13 mouse cellular contexts compared by ENCODE assay signal in genomic region chr1:38384457-38385121, GRCm38 (mm10).
DNase-seq lines count a peak whose midpoint lies in the region; ATAC-seq lines count a peak whose summit lies in the region.
"Had no signal": no experiment of that assay in that cellular context is flagged by ENCODE, and none has a peak within 500 bp of the region (broad histone marks: within the 10 kb centered on the region; RNA-seq: fewer than 3 reads in every experiment).

No protein-coding gene starts in this region.

- H3K9ac ChIP-seq in kidney, embryonic 16.5 days (replicated peaks; ENCODE audit: low read length), result no peak overlapping the region
- H3K9ac ChIP-seq in kidney, embryonic 14.5 days (ENCODE audit: low read depth, low read length), result no peak overlapping the region
- no peak overlapping the region for H3K9ac ChIP-seq in hindbrain, embryonic 11.5 days (ENCODE audit: low read depth, low read length)
- H3K9ac ChIP-seq in midbrain, embryonic 13.5 days (replicated peaks), result no peak overlapping the region
- H3K9ac ChIP-seq: liver, embryonic 14.5 days had no signal

- H3K4me3 ChIP-seq in kidney, embryonic 16.5 days (ENCODE audit: low read length), result no peak overlapping the region
- no peak overlapping the region for H3K4me3 ChIP-seq in kidney, embryonic 14.5 days (ENCODE audit: low read length)
- no peak overlapping the region for H3K4me3 ChIP-seq in hindbrain, embryonic 11.5 days (ENCODE audit: low read depth, low read length)
- no peak overlapping the region for H3K4me3 ChIP-seq in midbrain, embryonic 13.5 days (replicated peaks)

- H3K4me1 ChIP-seq in kidney, embryonic 16.5 days (ENCODE audit: insufficient read depth, low read length), result peaks cover 15% of the 10 kb centered on the region
- H3K4me1 ChIP-seq in kidney, embryonic 14.5 days (ENCODE audit: control insufficient read depth, insufficient read depth, low read length), result no peaks in the 10 kb centered on the region
- H3K4me1 ChIP-seq in hindbrain, embryonic 11.5 days (replicated peaks; ENCODE audit: control insufficient read depth, insufficient read depth, low read length), result no peaks in the 10 kb centered on the region
- peaks cover 33% of the 10 kb centered on the region for H3K4me1 ChIP-seq in midbrain, embryonic 13.5 days (replicated peaks)

- peaks cover 5% of the 10 kb centered on the region; the same call in 1 of the 2 replicates for H3K9me3 ChIP-seq in kidney, embryonic 16.5 days (ENCODE audit: low read length)
- H3K9me3 ChIP-seq in kidney, embryonic 14.5 days (ENCODE audit: control insufficient read depth, low read length), result peaks cover 4% of the 10 kb centered on the region; the same call in 1 of the 2 replicates
- peaks cover 2% of the 10 kb centered on the region; the same call in 1 of the 2 replicates for H3K9me3 ChIP-seq in hindbrain, embryonic 11.5 days (ENCODE audit: control insufficient read depth, low read length)
- no peaks in the 10 kb centered on the region for H3K9me3 ChIP-seq in midbrain, embryonic 13.5 days

- no peak overlapping the region for H3K27ac ChIP-seq in kidney, embryonic 16.5 days (ENCODE audit: low read length)
- H3K27ac ChIP-seq in kidney, embryonic 14.5 days (ENCODE audit: low read depth, low read length), result no peak overlapping the region
- H3K27ac ChIP-seq in hindbrain, embryonic 11.5 days (ENCODE audit: low read depth, low read length), result 0 out of 2 replicates have a peak overlapping the region, but pooled peaks have one; percentile 39
- 0 out of 2 replicates have a peak overlapping the region, but pooled peaks have one; percentile 5 for H3K27ac ChIP-seq in midbrain, embryonic 13.5 days
- H3K27ac ChIP-seq: liver, embryonic 14.5 days had no signal

- peak; percentile 48 for DNase-seq in Muller cell, postnatal 12 days (ENCODE audit: inconsistent ontology term)
- no peak for DNase-seq in hindbrain, embryonic 11.5 days (ENCODE audit: low spot score)
- no peak for DNase-seq in embryo, embryonic 11 days
- no peak for DNase-seq in ovary, postnatal 14 days (ENCODE audit: low spot score)
- DNase-seq in cerebellum, adult 11 months, result no peak
- DNase-seq: adrenal gland, postnatal 25 days; heart, adult 11 months; kidney, postnatal 4 days had no signal

- WGBS in kidney, embryonic 16.5 days, result 32% methylated on average over 16 of the region's 16 CpGs
- 34% methylated on average over 16 of the region's 16 CpGs for whole genome bisulfite sequencing in kidney, embryonic 14.5 days
- 33% methylated on average over 16 of the region's 16 CpGs for WGBS in hindbrain, embryonic 11.5 days
- 41% methylated on average over 16 of the region's 16 CpGs for WGBS in midbrain, embryonic 13.5 days

- no peak for ATAC-seq in kidney, embryonic 16.5 days (ENCODE audit: low FRiP score, low TSS enrichment)
- ATAC-seq in kidney, embryonic 14.5 days (ENCODE audit: low FRiP score, low TSS enrichment), result no peak
- no peak for ATAC-seq in hindbrain, embryonic 11.5 days (ENCODE audit: low FRiP score)
- no peak for ATAC-seq in midbrain, embryonic 13.5 days

- H3K36me3 ChIP-seq in kidney, embryonic 16.5 days (ENCODE audit: insufficient read depth, low read length), result peaks cover 7% of the 10 kb centered on the region; the same call in 1 of the 2 replicates
- no peaks in the 10 kb centered on the region for H3K36me3 ChIP-seq in kidney, embryonic 14.5 days (ENCODE audit: control insufficient read depth, insufficient read depth, low read length)
- no peaks in the 10 kb centered on the region; the same call in 1 of the 2 replicates for H3K36me3 ChIP-seq in hindbrain, embryonic 11.5 days (ENCODE audit: control insufficient read depth, insufficient read depth, low read length)
- peaks cover 3% of the 10 kb centered on the region; the same call in 1 of the 2 replicates for H3K36me3 ChIP-seq in midbrain, embryonic 13.5 days

- H3K27me3 ChIP-seq in kidney, embryonic 16.5 days (ENCODE audit: insufficient read depth, low read length), result no peaks in the 10 kb centered on the region
- H3K27me3 ChIP-seq in kidney, embryonic 14.5 days (ENCODE audit: control insufficient read depth, insufficient read depth, low read length), result no peaks in the 10 kb centered on the region
- H3K27me3 ChIP-seq in hindbrain, embryonic 11.5 days (ENCODE audit: control insufficient read depth, insufficient read depth, low read length), result no peaks in the 10 kb centered on the region
- no peaks in the 10 kb centered on the region for H3K27me3 ChIP-seq in midbrain, embryonic 13.5 days
- H3K27me3 ChIP-seq: CH12.LX had no signal

- H3K4me2 ChIP-seq in kidney, embryonic 16.5 days (replicated peaks; ENCODE audit: low read depth, low read length), result peak overlapping the region; percentile 11; the same call in 1 of the 2 replicates
- H3K4me2 ChIP-seq in kidney, embryonic 14.5 days (replicated peaks; ENCODE audit: low read depth, low read length), result no peak overlapping the region
- no peak overlapping the region for H3K4me2 ChIP-seq in hindbrain, embryonic 11.5 days (replicated peaks; ENCODE audit: low read depth, low read length)
- no peak overlapping the region for H3K4me2 ChIP-seq in midbrain, embryonic 13.5 days (replicated peaks)

Comparison
In these comparisons a context has a peak if more than half of its experiments do, and no peak if none do; other contexts are left out.
1. H3K27ac ChIP-seq: peak in hindbrain, embryonic 11.5 days (single experiment) and midbrain, embryonic 13.5 days (single experiment); none in kidney, embryonic 16.5 days (single experiment) and kidney, embryonic 14.5 days (single experiment).